Mouse (Mus musculus): ENCODE results near the gene Galnt7.

GRCm38 (mm10) chr8:57528036-57528435 is 124.8 kb downstream of the Galnt7 start:
- TF ChIP-seq CTCF (IDR thresholded peaks at IDR 0.05; ENCODE audit: low read depth, low read length) (no peak), POLR2A (IDR thresholded peaks at IDR 0.05; ENCODE audit: insufficient read depth, low read length) (no peak)

Data from ES-Bruce4 (cell line).